Mouse (Mus musculus): ENCODE results near the gene P4hb.

- TF ChIP-seq CTCF (IDR thresholded peaks at IDR 0.05; ENCODE audit: borderline replicate concordance, control insufficient read depth, extremely low read depth, insufficient read depth, low read length, poor library complexity) (no peak), POLR2A (IDR thresholded peaks at IDR 0.05; ENCODE audit: control insufficient read depth, extremely low read depth, insufficient read depth, low read length, poor library complexity) (no peak)
Measured at GRCm38 (mm10) chr11:120518558-120518957, 54.5 kb downstream of the P4hb start.

All from thymus, adult 2 months (tissue).